Mouse (Mus musculus) embryonic fibroblast, embryonic 13.5 days (primary cell): ENCODE data around the gene Spp1. TPM values are rescaled to one million over a fixed set of nuclear protein-coding genes. Genes with fewer than 3 reads are reported as not detected.

Experiments
- H3K27ac ChIP-seq: 2 replicates; pipeline ENCODE4 v1.5.1; 2012; ENCODE audit warnings: low read length, control low read depth, inconsistent platforms; ENCODE audit not compliant: insufficient read depth
- H3K4me1 ChIP-seq: 2 replicates; pipeline ENCODE4 v1.6.1; 2011; ENCODE audit warnings: low read length; ENCODE audit not compliant: control insufficient read depth, insufficient read depth
- H3K4me3 ChIP-seq: 2 replicates; pipeline ENCODE4 v1.5.1; 2011; ENCODE audit warnings: mild to moderate bottlenecking, control low read depth, low read length; ENCODE audit not compliant: insufficient read depth
- CTCF ChIP-seq: IDR thresholded peaks from 2 replicates; pipeline ENCODE4 v1.5.1; 2011; ENCODE audit warnings: mild to moderate bottlenecking, control low read depth, low read length, moderate library complexity, borderline replicate concordance; ENCODE audit not compliant: insufficient read depth
- POLR2A ChIP-seq: IDR thresholded peaks from 2 replicates; pipeline ENCODE4 v1.6.1; 2011; ENCODE audit warnings: low read depth, mild to moderate bottlenecking, control low read depth, low read length, moderate library complexity
- polyA plus RNA-seq: library from polyadenylated mRNA; stranded (reverse); fragments of >200 nt; gene quantifications from 2 replicates; pipeline ENCODE4 v1.2.4, GENCODE M21; 2011; ENCODE audit warnings: low read depth; ENCODE audit not compliant: missing spikeins, insufficient read length

The Spp1 gene
- 2,527 and 5,389 TPM in 2 replicates for polyA plus RNA-seq

- TF ChIP-seq CTCF (no peak), POLR2A (peak; percentile 94)
- Histone ChIP-seq H3K27ac (peak within 1 kb of the TSS; percentile 75), H3K4me3 (peak within 1 kb of the TSS; percentile 55), H3K4me1 (peaks cover 10% of the 10 kb centered on the region; the same call in 1 of the 2 replicates)
These were observed at the start of gene Spp1 for GRCm38 (mm10) chr5:104434835-104435301. Spp1 (plus strand) TSS chr5:104435118.

DNA sequence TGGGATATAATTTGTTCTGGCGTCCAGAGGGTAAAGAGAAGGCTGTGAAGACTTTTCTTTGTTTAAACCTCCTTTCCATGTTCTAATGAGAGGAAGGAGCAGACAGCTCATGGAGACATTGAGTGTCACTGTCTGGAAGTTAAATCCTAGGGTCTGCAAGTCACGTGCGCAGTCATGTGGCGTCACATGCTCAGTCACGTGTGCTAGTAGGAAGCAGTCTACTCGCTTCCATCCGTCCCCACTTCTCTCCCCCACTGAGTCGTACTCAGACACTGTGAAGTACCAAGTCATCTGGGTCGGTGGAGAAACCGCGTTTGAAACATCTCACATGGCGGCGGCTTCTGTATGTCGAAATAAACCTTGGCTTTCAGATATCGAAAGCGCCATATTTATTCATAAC, 49.4 kb upstream of the Spp1 start:
- Histone ChIP-seq H3K4me1 (peaks cover 4% of the 10 kb centered on the region), H3K27ac (no peak overlapping the region), H3K4me3 (no peak overlapping the region)
- TF ChIP-seq CTCF (no peak), POLR2A (no peak)

GRCm38 (mm10) chr5:104386908-104387307, 48.0 kb upstream of the Spp1 start:
- Histone ChIP-seq H3K4me1 (no peaks in the 10 kb centered on the region; the same call in 1 of the 2 replicates), H3K27ac (no peak overlapping the region), H3K4me3 (no peak overlapping the region)
- TF ChIP-seq CTCF: no peak
- no peak for TF ChIP-seq POLR2A

DNA sequence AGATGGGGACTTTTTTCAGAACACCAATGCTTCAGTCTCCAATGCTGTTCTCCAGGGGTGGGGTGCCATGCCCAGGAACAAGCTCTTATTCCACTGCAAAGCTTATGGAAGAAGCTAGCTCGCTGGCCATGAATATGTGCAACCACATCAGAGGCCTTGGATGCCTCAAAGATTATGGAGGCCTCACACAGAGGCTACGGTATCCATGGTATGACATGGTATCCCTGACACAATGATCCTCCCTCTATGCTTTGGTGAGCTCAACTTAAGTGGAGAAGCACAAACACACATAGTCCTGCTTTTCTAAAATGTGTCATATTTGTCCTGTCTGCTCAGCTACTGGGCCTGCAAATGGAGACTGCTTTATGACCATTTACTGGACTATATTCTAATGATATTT, 44.0 kb upstream of the Spp1 start:
- TF ChIP-seq POLR2A (no peak), CTCF (no peak)
- H3K4me1 ChIP-seq: peaks cover 2% of the 10 kb centered on the region
- H3K27ac ChIP-seq: peak overlapping the region; percentile 38; the same call in 1 of the 2 replicates
- H3K4me3 ChIP-seq: no peak overlapping the region

DNA sequence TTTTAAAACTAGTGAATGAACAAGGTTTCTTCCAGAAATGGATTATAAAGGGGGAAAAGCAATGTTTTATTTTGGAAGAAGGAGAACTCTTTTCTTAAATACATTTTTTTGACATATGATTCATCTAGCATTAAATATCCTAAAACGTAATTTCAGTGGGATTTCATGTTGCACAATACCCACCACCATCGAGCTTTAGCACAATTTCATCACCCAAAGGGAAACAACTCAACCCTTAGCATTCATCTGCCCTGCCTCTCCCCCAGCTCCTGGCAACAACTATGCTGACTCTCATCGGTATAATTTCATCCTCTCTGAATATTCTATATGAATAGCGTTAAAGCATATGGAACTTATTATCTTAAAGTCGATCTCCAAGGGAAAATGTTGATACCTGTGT, 42.1 kb upstream of the Spp1 start:
- TF ChIP-seq CTCF (no peak), POLR2A (no peak)

DNA sequence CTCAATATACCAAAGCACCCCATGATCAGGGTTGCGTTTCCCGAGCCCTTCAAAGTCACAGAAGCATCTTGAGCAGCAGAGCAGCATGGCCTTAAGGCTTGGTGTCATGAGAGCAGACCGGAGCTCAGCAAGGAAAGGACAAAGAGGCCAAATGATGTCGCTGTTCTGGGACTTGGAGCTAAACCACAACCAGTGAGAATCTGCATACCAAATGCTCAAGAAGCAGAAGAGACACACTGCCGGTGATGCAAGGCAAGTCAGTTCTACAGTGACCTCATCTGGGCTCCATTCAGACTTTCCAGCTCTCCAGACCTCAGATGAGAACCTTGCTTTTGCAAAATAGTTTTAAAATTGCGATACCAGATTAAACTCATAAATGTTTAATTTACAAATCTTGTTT, 38.6 kb upstream of the Spp1 start:
- peaks cover 14% of the 10 kb centered on the region for H3K4me1 ChIP-seq
- TF ChIP-seq CTCF (no peak), POLR2A (no peak)
- H3K4me3 ChIP-seq: no peak overlapping the region
- H3K27ac ChIP-seq: no peak overlapping the region

More for the DNA sequence above, 42.1 kb upstream of the Spp1 start:
- Histone ChIP-seq H3K4me3 (no peak overlapping the region), H3K27ac (peak overlapping the region; percentile 99), H3K4me1 (peaks cover 3% of the 10 kb centered on the region)

DNA sequence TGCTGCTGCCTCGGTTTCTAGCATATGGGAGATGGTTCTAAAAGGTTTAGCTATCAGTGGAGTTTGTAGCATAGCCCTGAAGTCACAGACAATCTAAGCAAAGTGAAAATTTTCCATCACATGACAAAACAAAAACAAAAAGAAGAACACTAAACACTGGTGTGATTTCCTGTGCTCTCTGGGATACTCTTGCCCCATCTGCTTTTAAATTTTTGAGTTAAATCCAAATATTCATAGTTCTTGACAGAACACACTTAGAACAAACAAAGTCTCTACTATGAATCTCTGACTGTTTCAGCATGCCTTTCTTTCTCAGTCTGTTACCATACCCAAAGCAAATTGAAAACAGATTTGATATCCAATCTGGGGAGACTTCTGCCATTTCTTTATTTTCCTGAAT, 36.9 kb upstream of the Spp1 start:
- Histone ChIP-seq H3K4me1 (peaks cover 14% of the 10 kb centered on the region), H3K4me3 (no peak overlapping the region), H3K27ac (peak overlapping the region; percentile 87)
- TF ChIP-seq CTCF (no peak), POLR2A (no peak)

- TF ChIP-seq POLR2A: no peak
- TF ChIP-seq CTCF: no peak
- H3K27ac ChIP-seq: peak overlapping the region; percentile 87
- no peak overlapping the region for H3K4me3 ChIP-seq
- peaks cover 13% of the 10 kb centered on the region for H3K4me1 ChIP-seq
These were observed 35.5 kb upstream of the Spp1 start for GRCm38 (mm10) chr5:104399291-104399950.

DNA sequence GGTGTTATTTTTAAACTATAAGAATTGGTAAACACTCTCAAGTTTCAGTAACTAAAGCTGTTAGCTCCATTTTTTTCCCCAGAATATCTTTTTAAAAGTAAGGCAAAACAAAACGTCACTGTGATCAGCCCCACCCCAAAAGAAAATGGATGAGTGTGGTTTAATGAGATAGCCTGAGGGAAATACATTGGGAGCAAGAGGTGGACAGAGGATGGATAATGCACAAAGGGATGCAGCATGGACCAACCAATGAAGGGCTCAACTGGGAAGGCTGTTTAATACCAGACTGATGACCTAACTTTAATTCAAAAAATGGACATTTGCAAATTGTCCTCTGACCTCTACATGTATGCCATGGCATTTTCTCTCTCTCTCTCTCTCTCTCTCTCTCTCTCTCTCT, 34.9 kb upstream of the Spp1 start:
- Histone ChIP-seq H3K27ac (peak overlapping the region; percentile 87), H3K4me3 (no peak overlapping the region), H3K4me1 (peaks cover 13% of the 10 kb centered on the region)
- no peak for TF ChIP-seq POLR2A
- TF ChIP-seq CTCF: no peak

DNA sequence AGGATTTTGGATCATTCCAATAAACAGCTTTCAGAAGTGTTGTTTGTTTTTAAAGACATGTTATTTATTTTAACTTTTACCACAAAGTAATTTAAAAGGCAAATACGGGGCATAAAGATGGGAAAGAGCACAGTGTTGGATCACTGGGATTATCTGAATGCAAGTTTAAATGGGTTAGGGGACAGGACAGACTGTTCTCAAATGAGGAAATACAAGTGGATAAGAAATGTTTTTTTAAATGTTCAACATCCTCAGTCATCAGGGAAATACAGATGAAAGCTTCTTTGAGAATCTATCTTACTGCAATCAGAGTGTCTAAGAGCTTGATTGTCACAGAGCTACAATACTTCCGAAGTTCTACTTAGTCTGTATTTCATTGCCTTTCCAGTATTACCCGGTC, 32.3 kb upstream of the Spp1 start:
- no peak overlapping the region for H3K27ac ChIP-seq
- no peak for TF ChIP-seq POLR2A
- peaks cover 16% of the 10 kb centered on the region for H3K4me1 ChIP-seq
- H3K4me3 ChIP-seq: no peak overlapping the region
